Mouse (Mus musculus): Measurements from ENCODE around the gene Sbf2.
"Not testable (repeated sequence)": the region's sequence is repeated elsewhere in the genome, so short reads cannot be mapped to it uniquely, and the experiment has no call there.

Gene Sbf2

GRCm38 (mm10) chr7:110585250-110585649 is 29.5 kb downstream of the Sbf2 start:
- CTCF ChIA-PET, result no interaction called here

GRCm38 (mm10) chr7:110584159-110584558 is 30.6 kb downstream of the Sbf2 start:
- CTCF ChIA-PET, result no interaction called here

- CTCF ChIA-PET, result no interaction called here
Observed at GRCm38 (mm10) chr7:110583705-110584104, 31.0 kb downstream of the Sbf2 start.

- CTCF ChIA-PET, result no interaction called here
Observed at GRCm38 (mm10) chr7:110565815-110566549, 48.7 kb downstream of the Sbf2 start.

- CTCF ChIA-PET, result no interaction called here
Observed at GRCm38 (mm10) chr7:110561647-110562046, 53.1 kb downstream of the Sbf2 start.

- CTCF ChIA-PET, result no interaction called here
Observed at GRCm38 (mm10) chr7:110557001-110557400, 57.7 kb downstream of the Sbf2 start.

- CTCF ChIA-PET, result no interaction called here
Observed at GRCm38 (mm10) chr7:110556221-110556620, 58.5 kb downstream of the Sbf2 start.

GRCm38 (mm10) chr7:110555260-110555659 is 59.5 kb downstream of the Sbf2 start:
- CTCF ChIA-PET, result no interaction called here

GRCm38 (mm10) chr7:110548268-110548667 is 66.5 kb downstream of the Sbf2 start:
- CTCF ChIA-PET, result interaction anchor here (1.2 kb wide), 1 partner anchor 80 kb away, joined by 3 read pairs; no protein-coding TSS in a partner anchor

- CTCF ChIA-PET, result no interaction called here
Observed at GRCm38 (mm10) chr7:110543341-110543740, 71.4 kb downstream of the Sbf2 start.

- CTCF ChIA-PET, result no interaction called here
Observed at GRCm38 (mm10) chr7:110539266-110539665, 75.5 kb downstream of the Sbf2 start.

- CTCF ChIA-PET, result not testable (repeated sequence)
Observed at GRCm38 (mm10) chr7:110530295-110530694, 84.4 kb downstream of the Sbf2 start.

- CTCF ChIA-PET, result interaction anchor here (0.7 kb wide), 1 partner anchor 8 kb away, joined by 3 read pairs; no protein-coding TSS in a partner anchor
Observed at GRCm38 (mm10) chr7:110525090-110525775, 89.5 kb downstream of the Sbf2 start.

GRCm38 (mm10) chr7:110516241-110517220 is 98.2 kb downstream of the Sbf2 start:
- CTCF ChIA-PET, result interaction anchor here (0.6 kb wide), 1 partner anchor 9 kb away, joined by 3 read pairs; no protein-coding TSS in a partner anchor

GRCm38 (mm10) chr7:110514131-110514530 is 100.6 kb downstream of the Sbf2 start:
- CTCF ChIA-PET, result no interaction called here

GRCm38 (mm10) chr7:110498653-110499052 is 116.1 kb downstream of the Sbf2 start:
- CTCF ChIA-PET, result no interaction called here

- CTCF ChIA-PET, result no interaction called here
Observed at GRCm38 (mm10) chr7:110491038-110491437, 123.7 kb downstream of the Sbf2 start.

- CTCF ChIA-PET, result no interaction called here
Observed at GRCm38 (mm10) chr7:110485051-110485450, 129.7 kb downstream of the Sbf2 start.

- CTCF ChIA-PET, result no interaction called here
Observed at GRCm38 (mm10) chr7:110470987-110471386, 143.7 kb downstream of the Sbf2 start.

- CTCF ChIA-PET, result no interaction called here
Observed at GRCm38 (mm10) chr7:110463471-110463870, 151.3 kb downstream of the Sbf2 start.

GRCm38 (mm10) chr7:110432301-110432700 is 182.4 kb downstream of the Sbf2 start:
- CTCF ChIA-PET, result interaction anchor here (0.5 to 0.6 kb wide), 2 partner anchors 145 to 798 kb away, joined by 3 read pairs; no protein-coding TSS in a partner anchor

- CTCF ChIA-PET, result no interaction called here
Observed at GRCm38 (mm10) chr7:110416318-110416717, 198.4 kb downstream of the Sbf2 start.
